ENCODE assay signal across 10 mouse cellular contexts in genomic region chr11:105420671-105421450, GRCm38 (mm10). TPM values are rescaled to one million over a fixed set of nuclear protein-coding genes. Genes with fewer than 3 reads are reported as not detected.
DNase-seq lines count a peak whose midpoint lies in the region; ATAC-seq lines count a peak whose summit lies in the region.
"Had no signal": no experiment of that assay in that cellular context is flagged by ENCODE, and none has a peak within 500 bp of the region (broad histone marks: within the 10 kb centered on the region; RNA-seq: fewer than 3 reads in every experiment).

No protein-coding gene starts in this region.

- no peak for ATAC-seq in megakaryocyte-erythroid progenitor cell, adult 5-6 weeks (replicated peaks; ENCODE audit: low FRiP score, low TSS enrichment, poor library complexity, severe bottlenecking)
- ATAC-seq: intestine, embryonic 15.5 days had no signal

- peak; percentile 40 for DNase-seq in adrenal gland, adult 2 months
- no peak for DNase-seq in adrenal gland, adult 8-10 months
- DNase-seq in frontal cortex, postnatal 25 days (ENCODE audit: low spot score in 2 of 2): peak; percentile 27 to 60
- DNase-seq in kidney, postnatal 25 days: peak; percentile 58 to 71
- DNase-seq in lung, postnatal 14 days: peak; percentile 31
- DNase-seq in c-Kit-positive CD71-positive TER-119-positive erythroid progenitor cells, embryonic 14.5 days (ENCODE audit: low spot score): no peak
- no peak for DNase-seq in cerebellum, adult 9-11 months
- DNase-seq: spleen, adult 18-20 months had no signal

RNA-seq across cellular contexts. Expression of gene March10, which starts 35.7 kb away (rescaled TPM):
- total RNA-seq in adrenal gland, adult 2 months (2021): not detected
- polyA plus RNA-seq in adrenal gland, adult 2 months (2012; rRNA removed): not detected in 2 replicates
- total RNA-seq in adrenal gland, adult 8-10 months (2022): not detected
- not detected in 2 replicates for total RNA-seq in megakaryocyte-erythroid progenitor cell, adult 5-6 weeks (2014; fragmentation: Nextera tagmentation)
- total RNA-seq in megakaryocyte-erythroid progenitor cell, adult 5-6 weeks (2017): not detected in 2 replicates
- polyA plus RNA-seq: intestine, embryonic 15.5 days had no signal

Comparison
In these comparisons a context has a peak if more than half of its experiments do, and no peak if none do; other contexts are left out.
1. DNase-seq: peak in adrenal gland, adult 2 months (single experiment), frontal cortex, postnatal 25 days (2 of 2), kidney, postnatal 25 days (2 of 2) and lung, postnatal 14 days (single experiment); none in adrenal gland, adult 8-10 months (single experiment), c-Kit-positive CD71-positive TER-119-positive erythroid progenitor cells, embryonic 14.5 days (single experiment) and cerebellum, adult 9-11 months (single experiment).